Mouse (Mus musculus) left cerebral cortex, adult 18-20 months (tissue): ENCODE measurements around the gene Fam102a. TPM values are rescaled to one million over a fixed set of nuclear protein-coding genes. Genes with fewer than 3 reads are reported as not detected.
"Not testable (repeated sequence)": the region's sequence is repeated elsewhere in the genome, so short reads cannot be mapped to it uniquely, and the experiment has no call there.

Experiments used
- DNase-seq, 2 experiments: peaks; one replicate each; pipeline ENCODE4 v3.0.0; 2021 to 2022; ENCODE audit warnings: low spot score in 2 of 2, mixed read lengths in 1 of 2
- long read RNA-seq, 2 experiments: library from polyadenylated mRNA; stranded (forward); transcript quantifications; one replicate each; pipeline ENCODE4 v2.0.0; 2021
- total RNA-seq, 2 experiments: library from RNA; stranded (reverse); gene quantifications; 2 replicates each; pipeline ENCODE4 v1.2.3; 2021

Fam102a gene
- total RNA-seq, result 10 to 100 TPM; 67.3 to 68.4 TPM
- long read RNA-seq, experiment 1, full-length matches to known transcripts, result 78 of 107 reads
- long read RNA-seq, experiment 1, partial matches to known transcripts, result 24 of 107 reads
- long read RNA-seq, experiment 1, other reads (novel, unspliced or antisense), result 5 of 107 reads
- long read RNA-seq, experiment 2, full-length matches to known transcripts, result 40 of 68 reads
- long read RNA-seq, experiment 2, partial matches to known transcripts, result 24 of 68 reads
- long read RNA-seq, experiment 2, other reads (novel, unspliced or antisense), result 4 of 68 reads

DNA sequence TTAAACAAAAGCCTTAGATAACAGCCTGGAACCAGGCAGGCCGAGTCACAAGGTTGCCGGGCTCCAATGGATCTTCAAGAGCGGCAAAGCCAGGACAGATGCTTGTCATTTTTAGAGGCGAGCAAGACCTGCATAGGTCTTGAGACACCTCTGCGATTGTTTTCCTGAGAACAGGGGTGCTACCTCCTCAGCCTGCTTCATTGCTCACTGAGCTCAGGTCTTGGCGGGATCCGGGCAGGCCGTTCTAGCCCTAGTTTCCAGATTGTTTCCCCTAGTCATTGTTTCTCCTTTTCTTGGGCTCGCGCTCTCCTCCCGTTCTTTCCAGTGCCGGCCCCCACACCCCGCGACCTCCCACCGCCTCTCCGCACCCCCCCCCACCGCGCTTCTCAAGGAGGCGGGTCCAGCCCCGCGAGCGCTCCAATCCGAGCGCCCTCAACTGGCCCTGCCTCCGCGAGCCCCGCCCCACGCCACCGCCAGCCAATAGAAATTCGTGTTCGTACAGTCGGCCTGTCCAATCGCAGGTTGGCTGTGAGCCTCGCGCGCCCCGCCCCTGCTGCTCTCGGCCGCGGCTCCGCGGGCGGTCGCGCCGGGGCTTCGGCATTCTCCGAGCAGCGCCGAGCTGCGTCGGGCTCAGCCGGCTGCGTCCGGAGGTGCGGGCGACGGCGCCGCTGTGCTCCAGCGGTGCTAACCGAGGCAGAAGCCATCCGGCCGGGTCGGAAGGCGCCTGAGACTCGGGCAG is at the start of gene Fam102a:
Fam102a (plus strand) TSS at position 600 of the 739 bp plus-strand sequence.
- peak; percentile 98 to 99 for DNase-seq

DNA sequence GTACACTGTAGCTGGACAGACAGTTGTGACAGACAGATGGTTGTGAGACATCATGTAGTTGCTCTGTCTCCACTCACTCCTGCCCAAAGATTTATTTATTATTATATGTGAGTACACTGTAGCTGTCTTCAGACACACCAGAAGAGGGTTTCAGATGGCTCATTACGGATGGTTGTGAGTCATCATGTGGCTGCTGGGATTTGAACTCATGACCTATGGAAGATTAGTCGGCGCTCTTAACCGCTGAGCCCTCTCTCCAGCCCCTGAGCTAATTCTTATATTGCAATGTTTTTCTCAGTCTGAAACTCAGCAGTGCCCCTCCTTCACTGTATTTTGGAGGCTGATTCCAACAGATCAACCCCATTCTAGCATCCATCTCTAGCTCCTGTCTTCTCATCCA is 49.4 kb upstream of the Fam102a start:
- DNase-seq, result no peak

DNA sequence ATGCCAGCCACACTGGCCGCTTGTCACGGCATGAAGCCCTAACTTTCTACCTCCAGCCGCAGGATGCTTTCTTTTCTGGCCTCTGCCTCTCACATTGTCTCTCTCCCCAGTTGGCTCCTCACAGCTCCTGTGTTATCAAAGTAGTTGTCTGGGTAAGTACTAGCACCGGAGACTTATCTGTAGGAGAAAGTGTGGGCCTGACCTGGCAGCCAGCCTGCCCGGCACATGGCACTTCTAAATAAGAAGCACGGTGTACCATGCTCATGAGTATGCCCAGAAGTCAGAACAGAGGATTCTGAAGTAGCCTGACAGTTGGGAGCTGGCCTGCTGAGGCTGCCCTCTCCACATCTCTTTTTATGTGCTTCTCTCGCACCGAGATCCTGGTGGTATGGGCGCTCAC is 49.0 kb upstream of the Fam102a start:
- DNase-seq, result no peak

DNA sequence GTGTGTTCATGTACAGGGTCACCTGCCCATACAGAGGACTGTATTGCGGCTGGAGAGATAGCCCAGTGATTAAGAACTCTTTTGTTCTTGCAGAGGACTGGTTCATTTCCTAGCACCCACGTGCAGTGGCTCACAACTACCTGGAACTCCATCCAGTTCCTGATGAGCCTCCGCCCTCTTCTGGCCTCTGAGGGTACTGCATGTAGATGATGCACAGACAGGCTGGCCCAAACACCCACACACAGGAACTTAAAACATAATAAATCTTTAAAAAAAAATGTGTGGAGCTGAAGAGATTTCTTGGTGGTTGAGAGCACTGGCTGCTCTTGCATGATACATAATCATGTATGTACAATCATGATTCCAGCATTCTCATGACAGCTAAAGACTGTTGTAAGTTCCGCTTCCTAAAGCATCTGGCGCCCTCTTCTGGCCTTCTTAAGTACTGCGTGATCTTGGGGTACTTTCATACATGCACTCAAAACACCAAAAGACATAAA is 48.0 kb upstream of the Fam102a start:
- DNase-seq, result peak; percentile 91 to 96

DNA sequence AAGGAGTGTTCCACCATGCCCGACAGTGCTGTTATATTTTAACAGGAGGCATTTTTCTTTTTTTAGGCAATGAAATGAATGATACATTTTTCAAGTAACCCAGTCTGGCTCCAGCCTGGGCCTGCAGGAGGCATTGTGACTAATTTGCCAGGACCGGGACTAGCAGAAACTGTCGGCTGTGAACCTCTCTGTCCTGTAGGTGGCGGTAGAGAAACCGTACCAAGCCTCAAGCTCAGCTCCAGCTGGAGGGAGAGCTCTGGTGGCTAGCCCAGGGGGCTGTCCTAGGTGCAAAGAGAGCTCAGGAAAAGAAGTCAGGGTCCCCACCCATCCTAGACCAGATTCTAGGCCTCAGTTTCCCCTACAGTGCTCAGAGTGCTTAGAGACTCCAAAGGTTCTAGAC is 46.5 kb upstream of the Fam102a start:
- peak; percentile 77 to 79 for DNase-seq

DNA sequence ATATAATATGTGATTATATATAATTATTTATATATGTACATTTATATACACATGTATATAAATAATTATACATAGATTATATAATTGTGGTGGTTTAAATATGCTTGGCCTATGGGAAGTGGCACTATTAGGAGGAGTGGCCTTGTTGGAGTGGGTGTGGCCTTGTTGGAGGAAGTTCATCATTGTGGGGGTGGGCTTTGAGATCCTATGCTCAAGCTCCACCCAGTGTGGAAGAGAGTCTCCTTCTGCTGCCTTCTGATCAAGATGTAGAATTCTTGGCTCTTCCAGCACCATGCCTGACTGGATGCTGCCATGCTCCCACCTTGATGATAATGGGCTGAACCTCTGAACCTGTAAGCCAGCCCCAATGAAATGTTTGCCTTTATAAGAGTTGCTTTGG is 44.4 kb upstream of the Fam102a start:
- not testable (repeated sequence) for DNase-seq

DNA sequence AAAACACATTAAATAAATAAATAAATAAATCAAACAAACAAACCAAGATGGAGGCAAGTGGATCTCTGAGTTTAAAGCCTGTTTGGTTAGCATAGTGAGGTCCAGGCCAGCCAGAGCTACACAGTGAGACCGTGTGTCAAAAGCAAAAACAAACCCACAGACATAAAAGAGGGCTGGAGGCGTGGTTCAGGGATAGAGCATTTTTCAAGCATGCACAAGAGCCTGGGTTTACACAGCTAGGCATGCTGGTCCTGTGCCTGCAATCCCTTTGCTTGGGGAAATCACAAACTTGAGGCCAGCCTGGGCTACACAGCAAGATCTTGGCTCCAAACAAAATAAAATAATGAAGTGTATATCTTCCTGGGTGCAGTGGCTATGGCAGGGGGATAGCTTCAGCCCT is 42.5 kb upstream of the Fam102a start:
- DNase-seq, result no peak

DNA sequence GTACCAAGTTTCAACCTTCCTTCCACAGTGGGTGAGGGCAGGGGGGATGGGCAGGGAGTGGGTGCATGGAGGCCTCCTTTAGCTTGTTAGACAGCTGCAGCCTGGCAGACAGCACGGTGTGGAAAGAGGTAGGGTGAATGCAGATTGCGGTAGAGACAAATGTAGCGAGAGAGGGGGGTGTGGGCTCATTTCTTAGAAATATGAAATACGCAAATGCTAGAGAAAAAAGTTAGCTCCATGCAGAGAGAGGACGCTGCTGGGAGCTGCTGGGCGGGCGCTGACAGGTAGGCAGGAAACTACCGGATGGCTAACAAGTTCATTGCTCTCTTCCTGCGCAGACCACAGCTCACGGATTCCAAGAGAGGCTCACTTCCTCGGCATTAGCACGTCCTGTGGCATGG is 41.8 kb upstream of the Fam102a start:
- no peak for DNase-seq

DNA sequence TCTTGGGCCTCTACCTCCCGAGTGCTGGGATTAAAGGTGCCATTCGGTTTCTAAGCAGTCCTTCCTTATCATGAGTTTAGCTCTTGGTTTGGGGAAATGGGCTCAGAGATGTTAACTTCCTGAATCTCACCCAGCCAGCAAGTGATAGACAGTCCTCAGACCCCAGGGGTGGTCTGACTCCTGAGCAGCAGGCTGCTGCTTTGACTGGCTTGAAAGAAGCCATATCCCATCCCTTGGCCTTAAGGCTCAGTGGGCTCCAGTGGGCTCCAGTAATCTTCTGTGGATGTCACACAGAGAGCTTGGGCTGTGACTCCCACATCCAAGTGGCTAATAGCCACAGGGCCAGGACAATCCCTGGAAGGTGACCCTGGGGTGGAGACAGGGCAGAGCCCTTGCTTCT is 40.6 kb upstream of the Fam102a start:
- DNase-seq, result no peak

DNA sequence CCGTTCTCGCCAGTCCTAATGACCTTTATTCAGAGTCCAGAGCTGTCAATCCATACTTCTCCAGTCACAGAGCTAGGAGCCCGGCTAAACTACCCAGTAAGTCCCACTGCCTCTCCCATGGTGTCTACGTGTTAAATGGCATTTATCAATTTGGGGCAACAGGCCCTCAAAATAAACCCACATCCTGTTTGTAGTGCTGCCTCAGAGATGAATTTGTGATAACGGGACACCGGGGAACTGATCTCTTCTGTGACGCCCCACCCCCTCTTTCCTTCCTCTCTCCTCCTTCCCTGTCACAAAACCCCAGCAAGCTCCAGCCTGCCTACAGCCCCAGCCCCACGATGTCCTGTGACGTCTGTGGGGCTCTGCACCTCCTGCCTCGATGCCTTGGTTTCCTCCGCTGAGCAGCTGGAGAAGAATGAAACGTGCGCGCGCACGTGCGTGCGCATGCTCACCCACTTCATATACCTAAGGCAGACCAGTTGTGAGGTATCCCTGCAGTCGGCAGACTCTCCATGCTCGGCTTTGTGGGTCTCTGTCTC is 39.9 kb upstream of the Fam102a start:
- DNase-seq, result no peak

DNA sequence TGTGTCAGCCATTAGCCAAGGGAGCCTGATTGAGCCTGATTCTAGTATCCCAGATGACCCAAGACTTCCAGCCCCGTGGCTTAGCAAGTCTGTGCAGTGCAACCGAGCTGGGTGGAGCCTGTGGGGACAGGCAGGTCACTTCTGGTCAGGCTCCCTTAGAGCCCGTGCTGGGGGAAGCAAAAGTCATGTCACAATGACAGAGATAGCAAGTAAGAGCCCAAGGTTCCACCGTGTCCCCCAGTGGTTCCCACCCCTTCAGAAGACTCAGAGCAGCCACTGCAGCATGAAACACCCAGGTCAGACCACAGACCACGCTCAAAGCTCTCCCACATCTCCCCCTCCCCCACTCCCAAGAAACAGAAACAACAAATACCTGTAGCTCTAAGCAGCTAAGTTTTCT is 38.9 kb upstream of the Fam102a start:
- DNase-seq, result no peak

DNA sequence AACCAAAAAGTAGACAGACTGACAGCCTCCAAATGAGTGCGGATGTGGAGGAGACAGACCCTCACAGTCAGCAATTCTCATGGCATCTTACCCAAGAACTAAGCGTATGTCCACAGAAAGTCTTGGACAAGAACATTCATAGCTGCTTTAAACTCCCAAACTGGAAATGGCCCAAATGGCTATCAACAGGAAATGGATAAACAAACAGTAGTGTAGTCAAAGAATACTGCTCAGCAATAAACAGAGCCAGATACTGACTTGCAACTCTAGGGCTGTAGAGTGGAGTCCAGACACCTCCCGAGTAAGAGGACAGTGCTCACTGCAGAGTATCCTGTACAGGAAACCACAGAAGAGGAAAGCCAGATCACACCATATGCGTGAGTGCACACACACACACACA is 35.8 kb upstream of the Fam102a start:
- DNase-seq, result no peak

DNA sequence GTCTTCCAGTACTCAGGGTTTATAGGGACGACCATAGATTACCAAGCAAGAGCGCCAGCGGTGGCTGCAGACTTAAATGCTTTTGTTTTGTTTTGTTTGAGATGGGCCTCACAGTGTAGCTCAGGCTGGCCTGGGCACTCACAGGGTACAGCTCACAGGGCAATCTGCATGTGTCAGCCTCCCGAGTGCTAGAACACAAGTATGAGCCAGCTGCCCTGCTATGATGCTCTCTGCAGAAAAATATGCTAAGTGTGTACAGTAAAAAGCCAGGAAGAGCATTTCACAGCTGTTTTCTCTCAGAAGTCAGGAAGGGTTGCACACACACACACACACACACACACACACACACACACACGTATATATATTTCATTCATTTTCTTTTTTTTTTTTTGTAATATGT is 34.7 kb upstream of the Fam102a start:
- no peak for DNase-seq

DNA sequence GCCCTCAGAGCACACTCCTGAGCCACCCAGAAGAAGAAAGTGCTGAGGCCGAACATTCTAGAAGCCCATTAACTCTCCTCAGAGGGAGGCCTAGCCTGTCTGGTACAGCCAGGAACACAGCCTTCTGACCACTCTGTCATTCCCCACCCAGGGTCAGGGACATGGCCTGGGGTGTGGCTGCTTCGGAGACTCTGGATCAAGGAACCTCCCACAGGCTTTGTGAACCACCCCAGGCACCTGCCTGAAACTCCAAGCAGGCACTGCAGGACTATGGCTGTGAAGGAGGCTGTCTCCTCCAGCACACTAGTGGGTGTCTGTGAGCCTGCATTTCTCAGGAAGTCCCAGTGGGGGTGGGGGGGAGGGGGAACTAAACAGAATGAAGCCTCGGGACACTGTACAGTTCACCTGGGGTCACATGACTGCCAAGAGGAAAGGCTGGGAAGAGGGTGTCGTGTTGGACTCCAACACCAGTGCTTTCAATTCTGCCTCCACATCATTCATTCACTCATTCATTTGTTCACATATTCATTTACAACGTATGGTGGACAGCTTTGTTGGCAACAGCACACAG is 33.3 kb upstream of the Fam102a start:
- no peak for DNase-seq

DNA sequence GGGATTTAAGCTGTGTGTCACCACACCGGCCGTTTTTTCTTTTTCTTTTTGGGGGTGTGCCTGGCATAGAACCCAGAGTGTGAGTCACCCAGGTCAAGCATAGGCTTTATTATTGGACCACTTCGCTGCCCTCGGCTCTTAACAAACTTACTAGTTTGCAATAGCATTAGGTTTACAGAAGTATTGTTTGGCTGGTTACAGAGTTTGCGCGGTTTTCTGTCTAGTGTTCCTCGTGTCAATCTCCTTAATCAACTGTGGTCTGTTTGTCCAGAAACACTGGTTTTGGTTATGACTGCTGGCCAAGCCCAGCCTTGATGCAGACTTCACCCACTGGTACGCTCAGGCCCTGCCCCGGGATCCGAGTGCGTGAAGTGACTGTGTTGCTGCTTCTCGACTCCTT is 32.3 kb upstream of the Fam102a start:
- DNase-seq, result no peak

DNA sequence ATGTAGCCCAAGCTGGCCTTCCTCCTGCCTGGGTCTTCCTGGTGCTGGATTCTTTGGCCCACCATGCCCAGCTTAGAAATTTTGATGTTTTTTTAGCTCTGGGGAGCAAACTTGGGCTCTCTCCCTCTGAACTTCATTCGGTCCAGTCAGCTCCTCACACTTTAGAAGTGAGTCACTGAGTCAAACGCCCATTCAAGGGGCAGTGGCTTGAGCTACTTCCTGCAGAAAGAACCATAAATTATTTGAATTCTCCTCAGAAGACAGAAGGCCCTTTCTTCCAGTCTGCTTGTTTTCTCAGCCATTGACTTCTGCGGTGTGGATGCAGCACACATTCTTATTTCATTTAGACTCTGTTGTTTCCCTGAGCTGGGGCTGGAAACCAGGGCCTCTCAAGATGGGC is 31.5 kb upstream of the Fam102a start:
- no peak for DNase-seq

DNA sequence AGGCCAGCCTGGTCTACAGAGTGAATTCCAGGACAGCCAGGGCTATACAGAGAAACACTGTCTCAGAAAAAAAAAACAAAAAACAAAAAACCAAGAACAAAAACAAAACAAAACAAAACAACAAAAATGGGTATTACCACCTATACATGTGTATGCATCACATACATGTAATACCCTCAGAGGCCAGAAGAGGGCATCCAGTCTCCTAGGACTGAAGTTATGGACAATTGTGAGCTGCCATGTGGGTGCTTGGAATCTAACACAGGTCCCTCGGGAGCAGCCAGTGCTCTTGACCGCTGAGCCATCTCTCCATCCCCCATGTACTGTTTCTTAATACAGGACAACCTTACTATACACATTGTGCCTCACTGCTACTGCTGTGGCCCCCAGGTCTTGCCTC is 29.6 kb upstream of the Fam102a start:
- no peak for DNase-seq

DNA sequence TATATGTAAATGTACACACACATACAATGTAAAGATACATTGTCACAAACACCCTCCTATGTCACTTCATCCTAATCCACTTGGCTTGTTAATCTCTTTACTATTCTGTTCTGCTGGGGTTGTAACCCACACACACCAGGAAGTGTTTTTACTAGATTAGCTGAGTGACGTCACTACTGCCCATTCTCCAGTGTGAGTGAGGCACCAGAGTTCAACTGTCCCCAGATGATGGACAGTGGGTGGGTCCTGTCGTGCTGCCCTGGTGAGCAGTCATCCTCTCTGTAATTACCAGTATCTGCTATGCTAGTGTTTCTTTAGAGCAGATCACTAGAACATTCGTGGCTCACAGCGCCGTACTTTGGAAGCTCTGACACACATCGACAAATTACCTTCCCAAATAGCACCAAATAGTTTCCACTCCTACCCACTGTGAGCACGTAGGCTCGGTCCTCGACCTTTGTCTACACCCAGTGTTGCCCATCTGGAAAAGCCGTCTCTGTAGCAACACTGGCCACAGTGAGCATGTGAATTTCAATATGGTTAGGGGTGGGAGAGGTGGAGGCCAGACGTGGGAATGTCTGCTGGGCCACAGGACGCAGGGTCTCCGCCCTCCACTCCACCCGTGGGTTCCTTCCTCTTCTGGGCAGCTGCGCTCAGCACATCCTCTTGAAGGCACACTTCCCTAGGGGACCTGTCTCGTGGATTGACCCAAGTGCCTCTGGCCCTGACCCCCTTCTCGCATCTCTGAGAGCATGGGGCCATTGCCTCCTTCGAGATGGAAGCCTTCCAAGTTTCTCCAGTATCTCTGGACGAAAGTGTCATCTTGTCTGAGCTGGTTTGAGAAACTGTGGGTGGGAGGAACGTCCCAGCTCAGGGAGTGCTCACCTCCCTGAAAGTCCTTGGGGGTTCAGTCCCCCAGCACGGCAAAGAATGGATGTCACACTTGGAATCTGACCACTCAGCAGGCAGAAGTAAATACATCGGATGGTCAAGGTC is 28.2 kb upstream of the Fam102a start:
- no peak for DNase-seq

DNA sequence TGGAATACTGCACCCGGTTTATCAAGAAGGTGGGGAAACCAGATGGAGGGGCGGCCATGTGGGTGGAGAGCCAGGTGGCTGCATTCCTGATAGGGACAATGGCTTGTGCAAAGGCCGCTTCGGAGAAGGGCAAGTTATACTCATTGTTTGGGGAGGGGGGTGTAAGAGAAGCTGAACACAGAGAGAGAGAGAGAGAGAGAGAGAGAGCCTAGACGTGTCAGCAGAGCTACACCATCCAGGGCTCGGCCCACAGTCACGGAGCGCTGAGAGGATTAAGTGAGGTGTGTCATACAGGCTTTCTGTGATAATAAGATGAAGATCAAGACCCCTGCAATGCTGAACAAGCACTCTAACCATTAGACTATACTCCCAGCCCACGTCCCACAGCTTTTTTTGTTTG is 27.2 kb upstream of the Fam102a start:
- no peak for DNase-seq

DNA sequence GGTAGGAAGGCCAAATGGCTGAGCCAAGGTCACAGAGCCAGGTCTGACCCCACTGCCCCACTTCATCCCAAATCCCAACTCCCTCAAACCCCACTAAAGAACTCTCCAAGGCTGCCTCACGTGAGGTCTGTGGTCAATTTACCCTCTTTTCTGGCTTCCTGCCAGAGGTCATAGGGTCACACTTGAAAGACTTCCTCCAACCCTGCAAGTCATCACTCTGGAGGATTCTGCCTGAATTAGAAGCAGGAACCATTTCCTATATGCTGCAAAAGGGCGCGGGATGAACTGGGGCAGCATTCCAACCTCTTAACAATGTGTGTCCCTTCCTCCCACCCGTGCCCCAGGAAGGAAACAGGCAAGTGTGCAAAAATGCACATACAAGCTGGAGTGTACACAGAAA is 25.8 kb upstream of the Fam102a start:
- no peak for DNase-seq

DNA sequence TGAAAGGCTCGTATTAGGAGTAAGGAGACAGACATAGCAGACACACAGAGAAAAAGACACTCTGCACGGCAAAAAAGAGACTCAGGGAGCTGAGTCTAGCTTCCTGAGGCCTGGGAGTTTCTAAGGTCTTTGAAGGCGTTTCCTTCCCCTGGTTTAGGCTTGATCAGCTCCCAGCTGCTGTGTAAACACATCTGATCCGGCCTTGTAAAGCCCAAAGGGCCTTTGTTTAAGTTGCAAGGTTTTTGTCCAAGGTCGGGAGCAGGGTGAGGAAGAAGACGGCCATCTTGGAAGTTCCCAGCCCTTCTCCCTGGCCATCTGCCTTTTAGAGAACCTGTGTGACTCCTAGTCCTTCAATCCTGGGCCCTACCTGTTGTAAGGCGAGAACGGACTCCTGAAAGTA is 25.2 kb upstream of the Fam102a start:
- no peak for DNase-seq
